Mouse (Mus musculus): ENCODE measurements around the gene Fcgr3. TPM values are rescaled to one million over a fixed set of nuclear protein-coding genes. Genes with fewer than 3 reads are reported as not detected.
A peak's percentile ranks its signal among the peaks of the same experiment; 100 is the strongest.
"Not testable (repeated sequence)": the region's sequence is repeated elsewhere in the genome, so short reads cannot be mapped to it uniquely, and the experiment has no call there.

The Fcgr3 gene
- total RNA-seq, 2 experiments from 2014 or later, result 3.7 to 4.6 TPM

DNA sequence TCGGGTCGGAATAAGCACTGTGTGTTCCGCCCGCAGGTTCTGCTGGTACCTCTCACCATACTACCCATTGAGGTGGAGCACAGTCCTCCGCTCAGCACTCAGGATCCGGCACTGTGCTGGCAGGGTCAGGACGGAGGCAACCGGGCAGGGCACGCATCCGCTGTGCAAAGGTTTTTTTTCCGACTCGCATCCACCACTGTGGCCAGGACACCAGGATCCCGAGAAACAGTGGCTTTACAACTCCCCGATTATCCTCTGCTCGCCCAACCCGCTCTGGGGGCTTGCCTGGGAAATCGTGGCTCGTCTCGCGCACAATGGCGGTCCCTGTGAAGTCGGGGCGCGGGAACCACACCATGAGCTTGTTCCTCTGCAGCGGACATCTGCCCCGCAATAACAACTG lies 21.0 kb upstream of the Fcgr3 start:
- DNase-seq, result no peak

DNA sequence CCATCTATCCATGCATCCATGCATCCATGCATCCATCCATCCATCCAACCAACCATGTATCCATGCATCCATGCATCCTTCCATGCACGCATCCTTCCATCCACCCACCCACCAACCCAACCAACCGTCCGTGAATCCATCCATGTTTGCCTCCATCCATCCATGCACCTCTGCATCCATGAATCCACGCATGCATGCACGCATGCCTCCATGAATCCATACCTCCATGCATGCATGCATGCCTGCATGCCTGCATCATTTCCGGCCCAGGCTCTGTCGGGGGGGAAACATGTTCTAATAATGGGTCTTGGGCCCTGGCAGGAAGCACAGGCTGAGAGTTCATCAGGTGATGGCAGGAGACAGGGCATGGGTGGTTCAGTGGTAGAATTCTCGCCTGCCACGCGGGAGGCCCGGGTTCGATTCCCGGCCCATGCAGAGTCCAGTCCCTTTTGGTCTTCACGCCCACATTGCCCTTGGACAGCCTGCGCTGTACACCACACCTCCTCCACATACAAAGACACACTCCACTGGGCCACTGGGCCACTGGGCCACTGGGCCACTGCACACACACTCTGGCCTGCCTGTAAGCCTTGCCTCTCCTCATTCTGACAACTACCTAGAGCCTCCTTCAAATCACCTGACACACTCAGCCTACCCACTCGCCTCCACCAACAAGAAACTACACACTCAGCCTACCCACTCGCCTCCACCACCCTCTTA lies 16.9 kb upstream of the Fcgr3 start:
- not testable (repeated sequence) for DNase-seq

DNA sequence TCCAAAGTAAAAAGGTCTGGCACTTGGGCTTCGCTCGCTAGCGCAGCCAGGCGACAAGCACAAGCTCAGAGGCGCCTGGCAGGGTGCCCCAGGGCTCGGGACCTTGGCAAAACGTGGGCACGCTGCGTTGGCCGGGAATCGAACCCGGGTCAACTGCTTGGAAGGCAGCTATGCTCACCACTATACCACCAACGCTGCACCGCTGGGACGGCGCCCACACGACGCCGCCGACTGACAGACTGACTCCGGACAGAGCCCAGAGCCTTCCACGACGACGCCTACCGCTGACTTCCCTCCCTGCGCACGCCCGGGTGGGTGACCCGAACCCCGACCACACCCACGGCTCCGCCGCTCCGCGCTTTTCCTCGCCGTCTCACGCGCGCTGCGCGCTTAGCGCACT lies 15.1 kb upstream of the Fcgr3 start:
- not testable (repeated sequence) for DNase-seq

DNA sequence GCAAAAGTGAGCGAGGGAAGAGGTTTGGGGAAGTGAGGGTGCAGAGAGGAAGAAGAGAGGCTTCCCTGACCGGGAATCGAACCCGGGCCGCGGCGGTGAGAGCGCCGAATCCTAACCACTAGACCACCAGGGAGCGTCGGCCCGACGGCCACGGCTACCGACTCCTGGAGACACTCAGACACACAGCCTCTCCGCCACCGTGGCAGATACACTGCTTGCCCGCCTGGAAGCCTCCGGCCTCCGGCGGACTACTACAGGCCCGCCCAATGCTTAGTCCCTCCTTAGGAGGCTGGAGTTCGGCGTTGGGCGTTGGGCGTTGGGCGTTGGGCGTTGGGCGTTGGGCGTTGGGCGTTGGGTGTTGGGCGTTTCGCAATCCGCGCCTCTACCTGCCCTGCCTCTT lies 14.6 kb upstream of the Fcgr3 start:
- not testable (repeated sequence) for DNase-seq

DNA sequence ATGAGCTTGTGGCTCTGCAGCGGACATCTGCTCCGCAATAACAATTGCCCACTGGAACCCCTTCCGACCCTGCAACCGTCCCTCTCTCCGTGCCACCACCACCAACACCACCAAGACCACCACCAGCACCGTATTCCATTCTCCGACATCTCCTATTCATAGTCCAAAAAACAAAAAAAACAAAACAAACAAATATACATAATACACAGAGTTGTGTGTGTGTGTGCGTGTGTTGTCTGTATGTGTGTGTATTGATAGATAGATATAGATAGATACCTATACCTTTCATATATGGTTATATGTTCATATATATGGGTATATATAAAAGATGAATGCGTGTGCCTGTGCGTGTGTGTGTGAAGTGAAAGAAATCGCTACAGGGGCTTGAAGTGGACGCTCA lies 13.7 kb upstream of the Fcgr3 start:
- not testable (repeated sequence) for DNase-seq

DNA sequence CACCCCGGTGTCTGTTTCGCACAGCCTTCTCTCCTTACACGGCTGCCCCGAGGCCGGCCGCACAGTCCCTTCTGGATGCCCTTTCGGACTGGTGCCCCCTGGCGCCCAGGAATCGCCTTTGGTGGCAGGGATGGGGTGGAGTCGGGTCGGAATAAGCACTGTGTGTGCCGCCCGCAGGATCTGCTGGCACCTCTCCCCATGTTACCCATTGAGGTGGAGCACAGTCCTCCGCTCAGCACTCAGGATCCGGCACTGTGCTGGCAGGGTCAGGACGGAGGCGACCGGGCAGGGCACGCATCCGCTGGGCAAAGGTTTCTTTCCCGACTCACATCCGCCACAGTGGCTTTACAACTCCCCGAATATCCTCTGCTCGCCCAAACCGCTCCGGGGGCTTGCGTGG lies 13.2 kb upstream of the Fcgr3 start:
- peak; percentile 44 for DNase-seq

DNA sequence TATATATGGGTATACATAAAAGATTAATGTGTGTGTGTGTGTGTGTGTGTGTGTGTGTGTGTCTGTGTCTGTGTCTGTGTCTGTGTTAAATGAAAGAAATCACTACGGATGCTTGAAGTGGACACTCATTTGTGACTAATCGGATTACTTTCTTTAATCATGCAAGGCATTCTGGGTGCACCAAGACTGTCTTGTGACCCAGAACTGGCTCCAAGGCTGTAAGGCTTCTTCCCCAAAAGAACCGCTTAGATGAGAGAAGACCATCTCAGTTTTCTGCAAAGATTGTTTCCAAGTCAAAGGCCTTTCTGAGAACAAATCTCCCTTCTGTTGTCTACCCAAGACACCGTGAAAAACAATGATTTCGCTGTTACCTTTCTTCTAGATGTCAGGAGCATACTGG lies 12.5 kb upstream of the Fcgr3 start:
- not testable (repeated sequence) for DNase-seq

DNA sequence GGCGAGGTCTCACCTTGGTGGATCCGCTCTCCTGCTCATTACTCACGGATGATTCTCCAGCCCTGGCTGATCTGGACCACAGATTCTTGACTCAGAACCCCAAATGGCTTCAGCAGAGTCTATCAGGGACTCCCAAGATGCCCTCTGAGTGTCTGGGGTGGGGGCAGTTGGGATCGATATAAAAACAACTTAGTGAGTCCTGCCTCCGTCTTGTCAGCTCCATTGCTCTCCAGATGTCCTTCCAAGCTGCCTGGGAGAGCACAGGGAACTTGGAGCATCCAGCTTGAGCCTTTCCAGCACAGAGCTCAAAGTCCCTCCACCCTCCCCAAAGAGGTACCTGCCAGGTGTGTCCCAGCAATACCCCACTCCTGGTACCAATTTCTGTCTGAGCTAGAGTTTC lies 11.4 kb upstream of the Fcgr3 start:
- not testable (repeated sequence) for DNase-seq

DNA sequence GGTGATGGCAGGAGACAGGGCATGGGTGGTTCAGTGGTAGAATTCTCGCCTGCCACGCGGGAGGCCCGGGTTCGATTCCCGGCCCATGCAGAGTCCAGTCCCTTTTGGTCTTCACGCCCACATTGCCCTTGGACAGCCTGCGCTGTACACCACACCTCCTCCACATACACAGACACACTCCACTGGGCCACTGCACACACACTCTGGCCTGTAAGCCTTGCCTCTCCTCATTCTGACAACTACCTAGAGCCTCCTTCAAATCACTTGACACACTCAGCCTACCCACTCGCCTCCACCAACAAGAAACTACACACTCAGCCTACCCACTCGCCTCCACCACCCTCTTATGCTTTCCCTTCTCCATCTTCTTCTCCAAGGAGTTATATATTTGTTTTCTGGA lies 9.5 kb upstream of the Fcgr3 start:
- DNase-seq, result not testable (repeated sequence)

DNA sequence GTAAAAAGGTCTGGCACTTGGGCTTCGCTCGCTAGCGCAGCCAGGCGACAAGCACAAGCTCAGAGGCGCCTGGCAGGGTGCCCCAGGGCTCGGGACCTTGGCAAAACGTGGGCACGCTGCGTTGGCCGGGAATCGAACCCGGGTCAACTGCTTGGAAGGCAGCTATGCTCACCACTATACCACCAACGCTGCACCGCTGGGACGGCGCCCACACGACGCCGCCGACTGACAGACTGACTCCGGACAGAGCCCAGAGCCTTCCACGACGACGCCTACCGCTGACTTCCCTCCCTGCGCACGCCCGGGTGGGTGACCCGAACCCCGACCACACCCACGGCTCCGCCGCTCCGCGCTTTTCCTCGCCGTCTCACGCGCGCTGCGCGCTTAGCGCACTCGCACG lies 7.5 kb upstream of the Fcgr3 start:
- not testable (repeated sequence) for DNase-seq

DNA sequence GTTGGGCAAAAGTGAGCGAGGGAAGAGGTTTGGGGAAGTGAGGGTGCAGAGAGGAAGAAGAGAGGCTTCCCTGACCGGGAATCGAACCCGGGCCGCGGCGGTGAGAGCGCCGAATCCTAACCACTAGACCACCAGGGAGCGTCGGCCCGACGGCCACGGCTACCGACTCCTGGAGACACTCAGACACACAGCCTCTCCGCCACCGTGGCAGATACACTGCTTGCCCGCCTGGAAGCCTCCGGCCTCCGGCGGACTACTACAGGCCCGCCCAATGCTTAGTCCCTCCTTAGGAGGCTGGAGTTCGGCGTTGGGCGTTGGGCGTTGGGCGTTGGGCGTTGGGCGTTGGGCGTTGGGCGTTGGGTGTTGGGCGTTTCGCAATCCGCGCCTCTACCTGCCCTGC lies 7.0 kb upstream of the Fcgr3 start:
- not testable (repeated sequence) for DNase-seq

DNA sequence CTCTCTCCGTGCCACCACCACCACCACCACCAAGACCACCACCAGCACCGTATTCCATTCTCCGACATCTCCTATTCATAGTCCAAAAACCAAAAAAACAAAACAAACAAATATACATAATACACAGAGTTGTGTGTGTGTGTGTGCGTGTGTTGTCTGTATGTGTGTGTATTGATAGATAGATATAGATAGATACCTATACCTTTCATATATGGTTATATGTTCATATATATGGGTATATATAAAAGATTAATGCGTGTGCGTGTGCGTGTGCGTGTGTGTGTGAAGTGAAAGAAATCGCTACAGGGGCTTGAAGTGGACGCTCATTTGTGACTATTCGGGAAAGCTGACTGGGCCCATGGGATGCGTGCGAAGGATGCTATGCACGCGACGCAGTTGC lies 6.1 kb upstream of the Fcgr3 start:
- not testable (repeated sequence) for DNase-seq

DNA sequence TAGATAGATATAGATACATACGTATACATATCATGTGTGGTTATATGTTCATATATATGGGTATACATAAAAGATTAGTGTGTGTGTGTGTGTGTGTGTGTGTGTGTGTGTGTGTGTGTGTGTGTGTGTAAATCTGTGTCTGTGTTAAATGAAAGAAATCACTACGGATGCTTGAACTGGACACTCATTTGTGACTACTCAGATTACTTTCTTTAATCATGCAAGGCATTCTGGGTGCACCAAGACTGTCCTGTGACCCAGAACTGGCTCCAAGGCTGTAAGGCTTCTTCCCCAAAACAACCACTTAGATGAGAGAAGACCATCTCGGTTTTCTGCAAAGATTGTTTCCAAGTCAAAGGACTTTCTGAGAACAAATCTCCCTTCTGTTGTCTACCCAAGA lies 4.8 kb upstream of the Fcgr3 start:
- DNase-seq, result not testable (repeated sequence)

DNA sequence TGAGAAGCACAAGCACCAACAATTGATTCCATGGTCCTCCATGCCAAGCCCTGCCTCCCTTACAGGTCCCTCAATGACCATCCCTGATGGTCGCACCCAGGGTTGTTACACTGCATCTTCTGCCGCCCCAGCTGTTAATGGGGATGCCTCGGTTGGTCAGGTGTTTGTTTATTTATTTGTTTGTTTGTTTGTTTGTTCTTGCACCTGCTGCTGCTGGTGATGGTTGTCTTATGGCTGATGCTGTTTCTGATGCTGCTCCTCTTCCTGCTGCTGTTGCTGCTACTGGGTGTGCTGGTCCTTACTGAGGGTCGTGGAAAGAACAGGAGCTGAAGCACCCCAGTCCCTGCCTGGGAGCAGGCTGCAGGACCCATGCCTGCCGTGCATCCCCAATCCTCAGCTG lies 3.2 kb upstream of the Fcgr3 start:
- not testable (repeated sequence) for DNase-seq

DNA sequence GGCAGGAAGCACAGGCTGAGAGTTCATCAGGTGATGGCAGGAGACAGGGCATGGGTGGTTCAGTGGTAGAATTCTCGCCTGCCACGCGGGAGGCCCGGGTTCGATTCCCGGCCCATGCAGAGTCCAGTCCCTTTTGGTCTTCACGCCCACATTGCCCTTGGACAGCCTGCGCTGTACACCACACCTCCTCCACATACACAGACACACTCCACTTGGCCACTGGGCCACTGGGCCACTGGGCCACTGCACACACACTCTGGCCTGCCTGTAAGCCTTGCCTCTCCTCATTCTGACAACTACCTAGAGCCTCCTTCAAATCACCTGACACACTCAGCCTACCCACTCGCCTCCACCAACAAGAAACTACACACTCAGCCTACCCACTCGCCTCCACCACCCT lies 1.8 kb upstream of the Fcgr3 start:
- DNase-seq, result not testable (repeated sequence)

DNA sequence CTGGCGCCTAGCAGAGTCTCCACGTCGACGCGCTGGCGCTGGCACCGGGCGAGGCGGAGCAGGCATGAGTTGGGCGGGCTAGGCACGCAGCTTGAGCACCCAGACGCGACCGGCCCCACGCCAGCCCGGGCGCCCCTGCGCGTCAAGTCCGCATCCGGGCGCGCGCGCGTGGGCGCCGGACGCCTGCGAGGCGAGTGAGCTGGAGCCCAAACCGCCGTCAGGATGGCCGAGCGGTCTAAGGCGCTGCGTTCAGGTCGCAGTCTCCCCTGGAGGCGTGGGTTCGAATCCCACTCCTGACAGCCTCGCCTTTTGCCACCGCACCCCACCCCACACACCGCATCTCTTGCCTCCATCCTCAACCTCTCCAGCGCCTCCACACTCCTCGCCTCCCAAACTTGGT lies 1.0 kb upstream of the Fcgr3 start:
- DNase-seq, result peak; percentile 53

DNA sequence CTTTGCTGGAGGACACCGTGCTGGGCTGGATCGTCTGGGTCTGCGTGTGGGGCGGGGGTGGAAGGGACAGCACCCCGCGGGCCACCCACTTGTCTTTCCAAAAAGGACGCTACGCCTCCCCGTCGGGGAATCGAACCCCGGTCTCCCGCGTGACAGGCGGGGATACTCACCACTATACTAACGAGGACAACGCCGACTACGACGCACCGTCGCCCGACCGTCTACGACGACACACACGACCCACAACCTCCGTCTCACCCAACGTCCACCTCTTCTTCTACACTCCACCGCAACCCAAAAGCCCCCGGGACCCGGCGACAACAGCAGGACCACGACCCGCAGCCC lies 480 bp upstream of the Fcgr3 start:
- not testable (repeated sequence) for DNase-seq

DNA sequence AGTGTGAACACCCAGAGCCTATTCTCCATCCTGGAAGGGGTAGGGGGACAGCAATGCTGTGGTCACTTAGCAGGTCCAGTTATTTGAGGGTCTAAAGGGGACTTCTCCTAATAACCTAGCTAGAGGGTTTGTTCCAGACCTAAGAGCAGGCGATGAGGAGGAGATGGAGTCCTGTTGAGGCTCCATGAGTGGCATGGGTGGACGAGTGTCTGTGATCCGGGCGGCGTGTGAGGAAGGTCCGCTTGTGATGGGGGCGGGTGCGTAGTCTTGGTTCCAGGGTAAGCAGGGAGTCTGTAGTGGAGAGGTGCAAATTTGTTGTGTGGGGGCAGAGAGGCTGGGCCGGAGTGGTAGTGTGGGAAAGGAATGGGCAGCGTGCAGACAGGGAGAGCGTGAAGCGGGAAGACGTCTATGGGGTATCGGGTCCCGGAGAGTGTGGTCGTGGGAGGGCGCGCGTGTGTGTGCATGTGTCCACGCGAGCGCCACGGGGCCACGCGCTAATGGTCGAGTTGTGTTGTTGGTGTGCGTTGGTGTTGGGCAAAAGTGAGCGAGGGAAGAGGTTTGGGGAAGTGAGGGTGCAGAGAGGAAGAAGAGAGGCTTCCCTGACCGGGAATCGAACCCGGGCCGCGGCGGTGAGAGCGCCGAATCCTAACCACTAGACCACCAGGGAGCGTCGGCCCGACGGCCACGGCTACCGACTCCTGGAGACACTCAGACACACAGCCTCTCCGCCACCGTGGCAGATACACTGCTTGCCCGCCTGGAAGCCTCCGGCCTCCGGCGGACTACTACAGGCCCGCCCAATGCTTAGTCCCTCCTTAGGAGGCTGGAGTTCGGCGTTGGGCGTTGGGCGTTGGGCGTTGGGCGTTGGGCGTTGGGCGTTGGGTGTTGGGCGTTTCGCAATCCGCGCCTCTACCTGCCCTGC lies 905 bp downstream of the Fcgr3 start:
- DNase-seq, result peak; percentile 36

DNA sequence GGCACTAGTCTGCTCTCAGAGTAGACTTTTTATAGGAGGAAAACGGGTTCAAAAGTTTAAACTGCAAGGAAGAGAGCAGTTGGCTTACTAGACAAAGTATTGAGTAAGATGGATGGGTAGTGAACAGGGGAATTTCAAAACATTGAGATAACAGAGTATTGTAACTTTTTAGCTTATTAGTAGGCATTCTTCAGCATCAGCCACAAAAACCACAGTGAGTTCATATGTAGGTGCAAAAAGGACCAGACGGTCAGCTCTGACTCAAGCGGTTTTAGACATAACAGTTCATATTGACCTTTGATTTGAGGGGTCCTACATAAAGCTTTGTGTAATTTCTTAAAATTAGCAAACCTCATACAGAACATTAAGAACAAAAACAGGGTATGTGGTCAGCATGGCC lies 3.2 kb downstream of the Fcgr3 start:
- DNase-seq, result no peak

DNA sequence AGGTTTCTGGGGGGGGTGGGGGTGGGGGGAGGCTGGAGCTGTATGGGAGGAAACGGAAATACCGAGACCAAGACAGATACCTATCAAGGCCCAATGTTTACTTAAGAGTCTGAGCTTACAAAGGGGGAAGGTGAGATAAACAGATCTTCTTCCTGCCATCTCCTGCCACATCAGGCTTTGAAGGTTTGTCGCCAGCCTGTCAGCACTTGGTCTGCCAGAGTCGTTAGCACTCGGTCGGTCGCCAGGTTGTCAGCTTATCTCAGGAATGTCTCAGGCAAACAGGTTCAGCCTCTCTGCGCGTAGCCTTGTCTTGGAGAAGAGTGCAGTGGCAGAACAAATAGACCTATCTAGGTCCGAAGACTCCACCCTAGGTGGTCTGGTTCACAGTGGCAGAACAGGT lies 4.3 kb downstream of the Fcgr3 start:
- no peak for DNase-seq

DNA sequence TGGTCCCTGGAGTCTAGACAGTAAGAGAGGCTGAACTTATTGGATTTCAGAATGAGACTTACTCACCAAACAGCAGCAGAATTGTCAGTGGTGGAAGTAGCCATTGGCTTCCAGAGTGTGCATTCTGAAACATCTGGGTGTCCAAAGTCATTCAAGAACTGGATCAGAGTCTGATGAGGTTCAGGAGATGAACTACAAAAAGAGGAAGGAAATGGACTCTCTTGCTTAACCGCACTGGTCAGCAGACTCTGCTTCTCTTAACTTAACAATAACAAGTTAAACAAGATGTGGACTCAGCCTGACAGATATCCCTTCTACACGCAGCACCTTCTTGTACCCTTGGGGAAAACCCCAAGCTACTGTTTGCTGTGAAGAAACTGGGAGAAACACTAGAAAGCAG lies 5.5 kb downstream of the Fcgr3 start:
- DNase-seq, result no peak

DNA sequence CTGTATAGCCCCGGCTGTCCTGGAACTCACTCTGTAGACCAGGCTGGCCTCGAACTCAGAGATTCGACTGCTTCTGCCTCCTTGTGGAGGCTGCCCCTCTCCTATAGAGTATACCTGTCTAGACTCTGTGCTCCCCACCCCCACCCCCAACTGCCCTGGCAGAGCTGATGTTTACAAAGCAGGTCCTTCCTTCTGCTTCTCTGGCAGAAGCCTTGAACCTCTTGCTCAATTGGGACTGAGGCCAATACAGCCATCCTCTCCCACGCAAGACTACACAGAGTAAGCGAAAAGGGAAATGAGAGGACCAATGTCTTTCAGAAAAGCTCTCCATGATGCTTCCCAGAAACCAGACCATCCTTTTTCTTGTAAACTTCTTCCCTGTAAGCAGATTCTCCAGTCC lies 7.5 kb downstream of the Fcgr3 start:
- no peak for DNase-seq

DNA sequence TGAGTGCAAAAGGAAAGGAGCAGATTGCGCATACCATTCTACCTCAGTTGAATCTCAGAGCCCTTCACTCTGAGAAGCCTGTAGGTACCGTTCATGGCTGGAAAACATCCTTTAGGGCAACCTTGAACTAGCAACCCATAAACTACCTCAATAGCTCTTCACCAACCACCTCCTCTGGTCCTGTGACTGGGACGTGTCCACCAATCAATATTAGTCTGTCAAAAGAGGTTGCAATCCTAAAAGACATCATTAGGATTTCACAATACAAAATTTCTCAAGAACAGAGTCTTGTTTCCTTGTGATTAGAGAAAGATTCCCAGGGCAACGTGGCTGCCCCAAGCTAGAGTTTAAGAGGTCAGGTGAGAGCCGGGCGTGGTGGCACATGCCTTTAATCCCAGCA lies 11.4 kb downstream of the Fcgr3 start:
- DNase-seq, result no peak

DNA sequence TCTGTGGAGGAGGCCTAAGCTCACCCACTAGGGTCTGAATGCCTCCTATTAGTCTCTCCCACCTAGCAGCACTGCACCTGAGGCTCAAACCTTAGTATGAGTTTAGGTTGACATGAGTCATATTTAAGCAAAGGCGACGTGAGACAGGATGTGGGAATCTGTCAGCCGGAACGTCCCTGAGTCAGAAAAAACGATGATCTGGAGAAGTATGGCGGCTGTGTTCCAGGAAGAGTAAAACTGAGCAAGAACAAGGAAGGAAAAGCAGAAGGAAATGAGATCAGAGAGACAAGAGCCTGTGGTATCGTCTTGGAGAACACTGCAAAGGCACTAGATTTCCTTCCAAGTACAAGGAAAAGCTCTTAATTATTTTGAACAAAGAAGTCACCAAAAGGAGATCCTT lies 14.0 kb downstream of the Fcgr3 start:
- no peak for DNase-seq

All from gastrocnemius, postnatal 25 days (tissue).